Mouse (Mus musculus) E14TG2a.4 (cell line): ENCODE measurements at regions not wholly inside any gene's neighbourhood (a gene's known extent, or its start where the extent isn't known, plus 50 kb on each side); places are given as distances from the start of the nearest gene placed in this dataset.

Experiments used
- CTCF ChIP-seq: conservative IDR thresholded peaks from 2 replicates; pipeline ENCODE4 v1.5.1; 2014; ENCODE audit warnings: low read length
- NANOG ChIP-seq: IDR thresholded peaks from 2 replicates; pipeline ENCODE4 v1.6.1; 2014; ENCODE audit warnings: borderline replicate concordance, low read length, mixed read lengths
- POU5F1 ChIP-seq: IDR thresholded peaks from 2 replicates; pipeline ENCODE4 v1.6.1; 2014; ENCODE audit warnings: low read length, borderline replicate concordance

DNA sequence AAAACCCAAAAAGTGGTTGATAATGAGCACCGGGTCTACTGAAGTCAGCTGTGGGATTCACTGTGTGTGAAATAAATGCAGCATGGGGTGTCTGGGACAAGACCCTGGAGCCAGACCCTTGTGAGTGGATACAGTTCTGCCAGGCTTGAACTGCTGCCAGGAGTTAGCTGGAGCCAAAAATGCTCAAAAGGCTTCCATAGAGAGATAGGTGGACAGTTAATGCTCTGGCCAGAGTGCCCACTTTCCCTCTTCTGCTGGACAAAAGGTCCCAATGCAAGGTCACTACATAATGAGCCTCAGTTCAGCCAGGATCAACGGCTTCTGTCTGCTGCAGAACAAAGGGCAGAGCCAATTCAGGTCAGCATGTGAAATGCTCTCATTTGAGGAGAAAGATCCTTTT, 73.2 kb upstream of the Ercc6l2 start:
- TF ChIP-seq CTCF (no peak), NANOG (no peak), POU5F1 (no peak)
